Mouse (Mus musculus): ENCODE results near the gene Srcin1. TPM values are rescaled to one million over a fixed set of nuclear protein-coding genes. Genes with fewer than 3 reads are reported as not detected.

Srcin1 gene
- polyA plus RNA-seq, 1 experiment, result 7.0 TPM

- Histone ChIP-seq H3K4me1 (ENCODE audit: control insufficient read depth, insufficient read depth, low read length) (no peaks in the 10 kb centered on the region), H3K4me3 (replicated peaks; ENCODE audit: extremely low read depth, low read depth, low read length) (no peak overlapping the region)
- no peak for TF ChIP-seq CTCF (IDR thresholded peaks at IDR 0.05; ENCODE audit: insufficient read depth, low read length)
- peak; percentile 23; the same call in 1 of the 2 replicates for TF ChIP-seq POLR2A (IDR thresholded peaks at IDR 0.05; ENCODE audit: borderline replicate concordance, extremely low read depth, low read depth, low read length)
- 24% methylated on average over 10 of the region's 10 CpGs for WGBS
- peak; percentile 62 for DNase-seq
Observed at GRCm38 (mm10) chr11:97585932-97586331, 9.9 kb upstream of the Srcin1 start.

GRCm38 (mm10) chr11:97584476-97584875, 8.5 kb upstream of the Srcin1 start:
- Histone ChIP-seq H3K4me1 (ENCODE audit: control insufficient read depth, insufficient read depth, low read length) (no peaks in the 10 kb centered on the region), H3K4me3 (replicated peaks; ENCODE audit: extremely low read depth, low read depth, low read length) (no peak overlapping the region)
- WGBS, result 71% methylated on average over 7 of the region's 7 CpGs
- TF ChIP-seq POLR2A (IDR thresholded peaks at IDR 0.05; ENCODE audit: borderline replicate concordance, extremely low read depth, low read depth, low read length), result no peak
- no peak for TF ChIP-seq CTCF (IDR thresholded peaks at IDR 0.05; ENCODE audit: insufficient read depth, low read length)
- DNase-seq, result no peak

- 0 out of 2 replicates have a peak, but pooled peaks cover 4% of the 10 kb centered on the region for H3K4me1 ChIP-seq (ENCODE audit: control insufficient read depth, insufficient read depth, low read length)
- WGBS, result 43% methylated on average over 10 of the region's 10 CpGs
- H3K4me3 ChIP-seq (replicated peaks; ENCODE audit: extremely low read depth, low read depth, low read length), result no peak overlapping the region
- DNase-seq, result no peak
- TF ChIP-seq POLR2A (IDR thresholded peaks at IDR 0.05; ENCODE audit: borderline replicate concordance, extremely low read depth, low read depth, low read length) (no peak), CTCF (IDR thresholded peaks at IDR 0.05; ENCODE audit: insufficient read depth, low read length) (no peak)
Observed at GRCm38 (mm10) chr11:97579088-97579857, 3.3 kb upstream of the Srcin1 start.

GRCm38 (mm10) chr11:97578286-97578685, 2.3 kb upstream of the Srcin1 start:
- WGBS, result 38% methylated on average over 2 of the region's 2 CpGs
- Histone ChIP-seq H3K4me1 (ENCODE audit: control insufficient read depth, insufficient read depth, low read length) (0 out of 2 replicates have a peak, but pooled peaks cover 5% of the 10 kb centered on the region), H3K4me3 (replicated peaks; ENCODE audit: extremely low read depth, low read depth, low read length) (no peak overlapping the region)
- DNase-seq, result peak; percentile 69
- TF ChIP-seq CTCF (IDR thresholded peaks at IDR 0.05; ENCODE audit: insufficient read depth, low read length) (no peak), POLR2A (IDR thresholded peaks at IDR 0.05; ENCODE audit: borderline replicate concordance, extremely low read depth, low read depth, low read length) (no peak)

GRCm38 (mm10) chr11:97575638-97576037, 348 bp downstream of the Srcin1 start:
- H3K4me1 ChIP-seq (ENCODE audit: control insufficient read depth, insufficient read depth, low read length), result 0 out of 2 replicates have a peak, but pooled peaks cover 5% of the 10 kb centered on the region
- H3K4me3 ChIP-seq (replicated peaks; ENCODE audit: extremely low read depth, low read depth, low read length), result peak overlapping the region; percentile 61
- under 1% methylated on average over 18 of the region's 18 CpGs for WGBS
- TF ChIP-seq POLR2A (IDR thresholded peaks at IDR 0.05; ENCODE audit: borderline replicate concordance, extremely low read depth, low read depth, low read length) (no peak), CTCF (IDR thresholded peaks at IDR 0.05; ENCODE audit: insufficient read depth, low read length) (peak; percentile 67)
- peak; percentile 77 for DNase-seq

GRCm38 (mm10) chr11:97575075-97575474, 911 bp downstream of the Srcin1 start:
- TF ChIP-seq CTCF (IDR thresholded peaks at IDR 0.05; ENCODE audit: insufficient read depth, low read length), result no peak
- no peak for TF ChIP-seq POLR2A (IDR thresholded peaks at IDR 0.05; ENCODE audit: borderline replicate concordance, extremely low read depth, low read depth, low read length)
- WGBS, result 1% methylated on average over 60 of the region's 62 CpGs
- H3K4me3 ChIP-seq (replicated peaks; ENCODE audit: extremely low read depth, low read depth, low read length), result peak overlapping the region; percentile 61
- peak; percentile 58 for DNase-seq
- H3K4me1 ChIP-seq (ENCODE audit: control insufficient read depth, insufficient read depth, low read length), result 0 out of 2 replicates have a peak, but pooled peaks cover 5% of the 10 kb centered on the region

GRCm38 (mm10) chr11:97574551-97575051, 1.4 kb downstream of the Srcin1 start:
- Histone ChIP-seq H3K4me3 (replicated peaks; ENCODE audit: extremely low read depth, low read depth, low read length) (peak overlapping the region; percentile 41), H3K4me1 (ENCODE audit: control insufficient read depth, insufficient read depth, low read length) (0 out of 2 replicates have a peak, but pooled peaks cover 5% of the 10 kb centered on the region)
- 2% methylated on average over 31 of the region's 43 CpGs for WGBS
- TF ChIP-seq CTCF (IDR thresholded peaks at IDR 0.05; ENCODE audit: insufficient read depth, low read length) (no peak), POLR2A (IDR thresholded peaks at IDR 0.05; ENCODE audit: borderline replicate concordance, extremely low read depth, low read depth, low read length) (no peak)
- no peak for DNase-seq

GRCm38 (mm10) chr11:97573891-97574550, 2.0 kb downstream of the Srcin1 start:
- H3K4me3 ChIP-seq (replicated peaks; ENCODE audit: extremely low read depth, low read depth, low read length), result peak overlapping the region; percentile 2
- no peak for TF ChIP-seq CTCF (IDR thresholded peaks at IDR 0.05; ENCODE audit: insufficient read depth, low read length)
- TF ChIP-seq POLR2A (IDR thresholded peaks at IDR 0.05; ENCODE audit: borderline replicate concordance, extremely low read depth, low read depth, low read length), result no peak
- H3K4me1 ChIP-seq (ENCODE audit: control insufficient read depth, insufficient read depth, low read length), result 0 out of 2 replicates have a peak, but pooled peaks cover 5% of the 10 kb centered on the region
- WGBS, result 6% methylated on average over 27 of the region's 28 CpGs
- no peak for DNase-seq

GRCm38 (mm10) chr11:97572895-97573480, 3.0 kb downstream of the Srcin1 start:
- WGBS, result 30% methylated on average over 7 of the region's 7 CpGs
- 0 out of 2 replicates have a peak, but pooled peaks cover 5% of the 10 kb centered on the region for H3K4me1 ChIP-seq (ENCODE audit: control insufficient read depth, insufficient read depth, low read length)
- DNase-seq, result no peak
- no peak overlapping the region for H3K4me3 ChIP-seq (replicated peaks; ENCODE audit: extremely low read depth, low read depth, low read length)
- TF ChIP-seq CTCF (IDR thresholded peaks at IDR 0.05; ENCODE audit: insufficient read depth, low read length) (no peak), POLR2A (IDR thresholded peaks at IDR 0.05; ENCODE audit: borderline replicate concordance, extremely low read depth, low read depth, low read length) (no peak)

Data from lung, adult 2 months (tissue).